Mouse (Mus musculus): Measurements from ENCODE around the gene Dok5.

- TF ChIP-seq POLR2A (IDR thresholded peaks at IDR 0.05; ENCODE audit: control insufficient read depth, low read depth, low read length) (no peak), CTCF (IDR thresholded peaks at IDR 0.05; ENCODE audit: control insufficient read depth, insufficient read depth, insufficient replicate concordance, low read depth, low read length) (peak; percentile 88; the same call in 1 of the 2 replicates)
Observed at GRCm38 (mm10) chr2:170903367-170903766, 171.8 kb downstream of the Dok5 start.
